Mouse (Mus musculus) thymus, adult 18-20 months (tissue): ENCODE results near the gene Olfr624.
"Not testable (repeated sequence)": the region's sequence is repeated elsewhere in the genome, so short reads cannot be mapped to it uniquely, and the experiment has no call there.

Experiments used
- DNase-seq, 2 experiments: peaks; one replicate each; pipeline ENCODE4 v3.0.0; 2022; ENCODE audit warnings: mixed read lengths in 2 of 2

Gene Olfr624

GRCm38 (mm10) chr7:103671091-103671490 lies at the start of gene Olfr624:
Gene Olfr624, minus strand, starts transcription at chr7:103671191.
- DNase-seq = no peak

DNA sequence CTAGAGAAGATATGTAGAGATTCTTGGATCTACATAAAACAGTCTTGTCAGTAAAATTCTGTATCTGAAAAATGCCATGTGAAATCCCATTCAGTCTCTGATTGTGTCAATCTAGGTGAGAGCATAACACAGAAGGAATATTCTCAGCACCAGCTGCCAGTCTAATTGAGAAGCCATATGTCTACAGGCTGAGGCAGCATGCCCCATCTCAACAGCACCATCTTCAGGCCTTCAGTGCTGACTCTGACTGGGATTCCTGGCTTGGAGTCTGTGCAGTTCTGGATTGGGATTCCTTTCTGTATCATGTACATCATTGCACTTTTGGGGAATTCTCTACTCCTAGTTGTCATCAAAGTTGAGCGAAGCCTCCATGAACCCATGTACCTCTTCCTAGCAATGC lies 45.4 kb upstream of the Olfr624 start:
- not testable (repeated sequence) for DNase-seq

DNA sequence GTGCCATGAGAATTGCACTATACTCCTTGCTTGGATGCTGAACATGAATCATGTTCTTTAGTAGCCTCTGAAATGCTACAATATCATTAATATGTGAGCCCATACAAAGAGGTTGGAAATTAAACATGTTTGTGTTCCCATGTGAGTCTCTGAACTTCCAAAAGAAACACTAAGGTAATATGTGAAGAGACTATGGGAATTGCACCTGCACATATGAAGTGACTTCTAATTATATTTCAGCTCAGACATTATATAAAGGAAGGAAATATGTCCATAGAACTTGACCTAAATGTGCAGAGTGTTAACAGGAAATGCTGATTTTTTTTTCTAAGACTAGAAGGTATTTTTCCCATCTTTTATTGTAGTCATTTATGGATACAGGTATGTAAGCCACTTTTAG lies 43.4 kb upstream of the Olfr624 start, which contains the start of gene Olfr243:
Gene Olfr243, plus strand, starts transcription at position 301 of the 400 bp plus-strand sequence.
- no peak for DNase-seq

GRCm38 (mm10) chr7:103712024-103712423 lies 41.0 kb upstream of the Olfr624 start:
- DNase-seq = no peak

- DNase-seq = no peak
Observed at GRCm38 (mm10) chr7:103699469-103699868, 28.5 kb upstream of the Olfr624 start.

DNA sequence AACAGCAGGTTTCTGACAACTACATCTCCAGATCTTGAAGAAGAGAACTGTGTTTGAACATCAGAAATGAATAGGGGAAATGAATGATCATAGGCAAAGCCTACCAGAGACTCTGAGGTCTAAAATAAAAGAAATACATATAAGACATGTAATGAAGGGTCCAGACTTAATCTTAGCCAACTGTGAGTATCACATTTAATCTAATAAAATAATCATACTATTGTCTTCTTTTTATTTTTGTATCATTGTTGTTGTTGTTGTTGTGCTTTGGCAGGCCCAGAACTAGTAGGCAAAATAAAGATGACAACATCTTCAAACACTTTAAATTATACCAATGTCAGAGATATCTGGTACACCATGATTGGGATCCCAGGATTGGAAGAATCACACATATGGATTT lies 11.4 kb upstream of the Olfr624 start, which contains the start of gene Olfr625-ps1:
Gene Olfr625-ps1, plus strand, starts transcription at position 301 of the 400 bp plus-strand sequence.
- DNase-seq = no peak

GRCm38 (mm10) chr7:103663598-103663997 lies 7.4 kb downstream of the Olfr624 start, which contains the start of gene Olfr623:
Gene Olfr623, minus strand, starts transcription at chr7:103663698.
- no peak for DNase-seq

GRCm38 (mm10) chr7:103644070-103644469 lies 26.9 kb downstream of the Olfr624 start:
- DNase-seq = no peak

DNA sequence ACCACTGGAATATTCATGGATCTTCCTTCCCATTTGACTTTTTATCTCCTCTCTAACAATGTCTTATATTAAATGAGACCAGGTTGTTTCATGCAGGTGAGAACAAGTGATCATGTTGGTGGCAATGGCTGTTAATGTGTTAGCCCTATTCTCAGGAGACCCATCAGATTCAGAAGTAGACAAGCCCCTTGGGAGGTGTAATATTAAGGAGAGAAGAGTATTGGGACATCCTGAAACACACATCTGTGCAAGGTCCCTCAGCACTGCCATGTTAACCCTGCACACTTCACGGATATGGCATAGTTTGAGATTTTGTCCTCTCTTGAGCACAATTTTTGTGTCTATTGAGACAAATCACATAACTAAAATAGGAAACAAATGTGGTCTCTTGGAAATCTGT lies 28.4 kb downstream of the Olfr624 start, which contains the start of gene Olfr622:
Gene Olfr622, minus strand, starts transcription at position 101 of the 400 bp plus-strand sequence.
- no peak for DNase-seq

- DNase-seq = no peak
Observed at GRCm38 (mm10) chr7:103636795-103637194, 34.2 kb downstream of the Olfr624 start.
